Mouse (Mus musculus): ENCODE results near the gene Tspan31. TPM values are rescaled to one million over a fixed set of nuclear protein-coding genes. Genes with fewer than 3 reads are reported as not detected.
A peak's percentile ranks its signal among the peaks of the same experiment; 100 is the strongest.

The Tspan31 gene
- polyA plus RNA-seq, 1 experiment: 118 TPM

GRCm38 (mm10) chr10:127091507-127092396 is 21.7 kb upstream of the Tspan31 start:
- Histone ChIP-seq H3K79me2 (ENCODE audit: control insufficient read depth, insufficient read depth) (no peaks in the 10 kb centered on the region), H3ac (ENCODE audit: control insufficient read depth, insufficient read length, low read depth) (peak overlapping the region; percentile 42), H3K79me3 (ENCODE audit: low read depth) (no peaks in the 10 kb centered on the region), H3K36me3 (ENCODE audit: control insufficient read depth, insufficient read depth) (no peaks in the 10 kb centered on the region), H3K4me3 (ENCODE audit: insufficient read depth, poor library complexity, severe bottlenecking) (no peak overlapping the region), H3K27me3 (ENCODE audit: control insufficient read depth, insufficient read depth, insufficient read length) (no peaks in the 10 kb centered on the region)
- TF ChIP-seq USF1 (IDR thresholded peaks at IDR 0.05; ENCODE audit: low read depth) (no peak), FOSL1 (IDR thresholded peaks at IDR 0.05; ENCODE audit: insufficient read depth, low read length, poor library complexity, severe bottlenecking) (no peak), CEBPB (IDR thresholded peaks at IDR 0.05; ENCODE audit: low read depth) (no peak), MAX (IDR thresholded peaks at IDR 0.05) (peak; percentile 47), MYOG (IDR thresholded peaks at IDR 0.05; ENCODE audit: control insufficient read depth, extremely low read depth, insufficient read length) (no peak), MYOD1 (IDR thresholded peaks at IDR 0.05; ENCODE audit: control insufficient read depth, insufficient read length, low read depth) (no peak), CTCF (IDR thresholded peaks at IDR 0.05; ENCODE audit: control insufficient read depth, insufficient read depth, insufficient read length) (peak; percentile 50)

GRCm38 (mm10) chr10:127090560-127091411 is 20.7 kb upstream of the Tspan31 start:
- no peaks in the 10 kb centered on the region for H3K27me3 ChIP-seq (ENCODE audit: control insufficient read depth, insufficient read depth, insufficient read length)
- H3K79me2 ChIP-seq (ENCODE audit: control insufficient read depth, insufficient read depth): no peaks in the 10 kb centered on the region
- H3K79me3 ChIP-seq (ENCODE audit: low read depth): no peaks in the 10 kb centered on the region
- no peaks in the 10 kb centered on the region for H3K36me3 ChIP-seq (ENCODE audit: control insufficient read depth, insufficient read depth)
- TF ChIP-seq CTCF (IDR thresholded peaks at IDR 0.05; ENCODE audit: control insufficient read depth, insufficient read depth, insufficient read length): no peak
- TF ChIP-seq CEBPB (IDR thresholded peaks at IDR 0.05; ENCODE audit: low read depth): no peak
- TF ChIP-seq MAX (IDR thresholded peaks at IDR 0.05): peak; percentile 83
- TF ChIP-seq USF1 (IDR thresholded peaks at IDR 0.05; ENCODE audit: low read depth): no peak
- TF ChIP-seq FOSL1 (IDR thresholded peaks at IDR 0.05; ENCODE audit: insufficient read depth, low read length, poor library complexity, severe bottlenecking): no peak
- no peak for TF ChIP-seq MYOG (IDR thresholded peaks at IDR 0.05; ENCODE audit: control insufficient read depth, extremely low read depth, insufficient read length)
- TF ChIP-seq MYOD1 (IDR thresholded peaks at IDR 0.05; ENCODE audit: control insufficient read depth, insufficient read length, low read depth): peak; percentile 34
- peak overlapping the region; percentile 42 for H3ac ChIP-seq (ENCODE audit: control insufficient read depth, insufficient read length, low read depth)
- H3K4me3 ChIP-seq (ENCODE audit: insufficient read depth, poor library complexity, severe bottlenecking): peak overlapping the region; percentile 6

GRCm38 (mm10) chr10:127085633-127086032 is 15.6 kb upstream of the Tspan31 start:
- TF ChIP-seq FOSL1 (IDR thresholded peaks at IDR 0.05; ENCODE audit: insufficient read depth, low read length, poor library complexity, severe bottlenecking) (no peak), USF1 (IDR thresholded peaks at IDR 0.05; ENCODE audit: low read depth) (no peak), MYOD1 (IDR thresholded peaks at IDR 0.05; ENCODE audit: control insufficient read depth, insufficient read length, low read depth) (no peak), CTCF (IDR thresholded peaks at IDR 0.05; ENCODE audit: control insufficient read depth, insufficient read depth, insufficient read length) (no peak), MAX (IDR thresholded peaks at IDR 0.05) (no peak)
- H3ac ChIP-seq (ENCODE audit: control insufficient read depth, insufficient read length, low read depth): no peak overlapping the region
- H3K79me2 ChIP-seq (ENCODE audit: control insufficient read depth, insufficient read depth): no peaks in the 10 kb centered on the region
- H3K36me3 ChIP-seq (ENCODE audit: control insufficient read depth, insufficient read depth): no peaks in the 10 kb centered on the region
- no peaks in the 10 kb centered on the region for H3K27me3 ChIP-seq (ENCODE audit: control insufficient read depth, insufficient read depth, insufficient read length)
- no peak overlapping the region for H3K4me3 ChIP-seq (ENCODE audit: insufficient read depth, poor library complexity, severe bottlenecking)
- no peaks in the 10 kb centered on the region for H3K79me3 ChIP-seq (ENCODE audit: low read depth)

GRCm38 (mm10) chr10:127085052-127085451 is 15.0 kb upstream of the Tspan31 start:
- no peak for TF ChIP-seq MYOG (IDR thresholded peaks at IDR 0.05; ENCODE audit: control insufficient read depth, extremely low read depth, insufficient read length)
- no peak for TF ChIP-seq MAX (IDR thresholded peaks at IDR 0.05)
- TF ChIP-seq CEBPB (IDR thresholded peaks at IDR 0.05; ENCODE audit: low read depth): no peak
- TF ChIP-seq MYOD1 (IDR thresholded peaks at IDR 0.05; ENCODE audit: control insufficient read depth, insufficient read length, low read depth): no peak
- TF ChIP-seq FOSL1 (IDR thresholded peaks at IDR 0.05; ENCODE audit: insufficient read depth, low read length, poor library complexity, severe bottlenecking): no peak
- no peak for TF ChIP-seq CTCF (IDR thresholded peaks at IDR 0.05; ENCODE audit: control insufficient read depth, insufficient read depth, insufficient read length)
- no peak for TF ChIP-seq USF1 (IDR thresholded peaks at IDR 0.05; ENCODE audit: low read depth)
- H3ac ChIP-seq (ENCODE audit: control insufficient read depth, insufficient read length, low read depth): no peak overlapping the region
- no peaks in the 10 kb centered on the region for H3K79me2 ChIP-seq (ENCODE audit: control insufficient read depth, insufficient read depth)
- peaks cover 3% of the 10 kb centered on the region for H3K27me3 ChIP-seq (ENCODE audit: control insufficient read depth, insufficient read depth, insufficient read length)
- no peak overlapping the region for H3K4me3 ChIP-seq (ENCODE audit: insufficient read depth, poor library complexity, severe bottlenecking)
- no peaks in the 10 kb centered on the region for H3K79me3 ChIP-seq (ENCODE audit: low read depth)
- no peaks in the 10 kb centered on the region for H3K36me3 ChIP-seq (ENCODE audit: control insufficient read depth, insufficient read depth)

GRCm38 (mm10) chr10:127083915-127084306 is 13.8 kb upstream of the Tspan31 start:
- Histone ChIP-seq H3K36me3 (ENCODE audit: control insufficient read depth, insufficient read depth) (no peaks in the 10 kb centered on the region), H3ac (ENCODE audit: control insufficient read depth, insufficient read length, low read depth) (no peak overlapping the region), H3K79me3 (ENCODE audit: low read depth) (no peaks in the 10 kb centered on the region), H3K4me3 (ENCODE audit: insufficient read depth, poor library complexity, severe bottlenecking) (no peak overlapping the region), H3K79me2 (ENCODE audit: control insufficient read depth, insufficient read depth) (no peaks in the 10 kb centered on the region), H3K27me3 (ENCODE audit: control insufficient read depth, insufficient read depth, insufficient read length) (peaks cover 4% of the 10 kb centered on the region)
- TF ChIP-seq MYOG (IDR thresholded peaks at IDR 0.05; ENCODE audit: control insufficient read depth, extremely low read depth, insufficient read length): no peak
- TF ChIP-seq CEBPB (IDR thresholded peaks at IDR 0.05; ENCODE audit: low read depth): no peak
- TF ChIP-seq CTCF (IDR thresholded peaks at IDR 0.05; ENCODE audit: control insufficient read depth, insufficient read depth, insufficient read length): no peak
- TF ChIP-seq USF1 (IDR thresholded peaks at IDR 0.05; ENCODE audit: low read depth): no peak
- TF ChIP-seq FOSL1 (IDR thresholded peaks at IDR 0.05; ENCODE audit: insufficient read depth, low read length, poor library complexity, severe bottlenecking): no peak
- TF ChIP-seq MAX (IDR thresholded peaks at IDR 0.05): no peak
- no peak for TF ChIP-seq MYOD1 (IDR thresholded peaks at IDR 0.05; ENCODE audit: control insufficient read depth, insufficient read length, low read depth)
